Mouse (Mus musculus) embryonic facial prominence, embryonic 11.5 days (tissue): Measurements from ENCODE around the gene Sla2. TPM values are rescaled to one million over a fixed set of nuclear protein-coding genes. Genes with fewer than 3 reads are reported as not detected.
A peak's percentile ranks its signal among the peaks of the same experiment; 100 is the strongest.

Experiments
- ATAC-seq: fragments of 200-750 bp; cut with Nextera tagmentation; replicated peaks from 2 replicates; pipeline ENCODE4 v1.8.0; 2017; ENCODE audit warnings: low read depth; ENCODE audit not compliant: insufficient number of reproducible peaks, low FRiP score, low TSS enrichment
- DNase-seq: peaks from one replicate; pipeline ENCODE4 v3.0.0-alpha.2; 2015; ENCODE audit warnings: low spot score
- H3K27ac ChIP-seq: fragments of 300-500 bp; sonication (generic); replicated peaks from 2 replicates; pipeline ENCODE4 v1.5.1; 2014; ENCODE audit warnings: mild to moderate bottlenecking, low read depth, low read length, control low read depth
- H3K27me3 ChIP-seq: fragments of 300-500 bp; sonication (generic); 2 replicates; pipeline ENCODE4 v1.6.1; 2014; ENCODE audit warnings: mild to moderate bottlenecking, low read length, moderate library complexity, mixed read lengths; ENCODE audit not compliant: control insufficient read depth, insufficient read depth
- H3K36me3 ChIP-seq: fragments of 300-500 bp; sonication (generic); replicated peaks from 2 replicates; pipeline ENCODE4 v1.6.1; 2014; ENCODE audit warnings: low read depth, mild to moderate bottlenecking, low read length, moderate library complexity, mixed read lengths; ENCODE audit not compliant: control insufficient read depth, insufficient read depth
- H3K4me1 ChIP-seq: fragments of 300-500 bp; sonication (generic); 2 replicates; pipeline ENCODE4 v1.6.1; 2014; ENCODE audit warnings: low read length, mixed read lengths; ENCODE audit not compliant: control insufficient read depth, insufficient read depth
- H3K4me2 ChIP-seq: fragments of 300-500 bp; sonication (generic); 2 replicates; pipeline ENCODE4 v1.6.1; 2014; ENCODE audit warnings: low read depth, mild to moderate bottlenecking, control low read depth, low read length, moderate library complexity
- H3K4me3 ChIP-seq: fragments of 300-500 bp; sonication (generic); 2 replicates; pipeline ENCODE4 v1.5.1; 2014; ENCODE audit warnings: low read depth, low read length, control low read depth
- H3K9ac ChIP-seq: fragments of 300-500 bp; sonication (generic); replicated peaks from 2 replicates; pipeline ENCODE4 v1.6.1; 2014; ENCODE audit warnings: mild to moderate bottlenecking, control low read depth, low read length
- H3K9me3 ChIP-seq: fragments of 300-500 bp; sonication (generic); replicated peaks from 2 replicates; pipeline ENCODE4 v1.6.1; 2016; ENCODE audit warnings: mild to moderate bottlenecking, low read length, inconsistent platforms, mixed read lengths; ENCODE audit not compliant: control insufficient read depth
- WGBS: fragments of 180-500 bp; shearing (Covaris S2); extraction: QIAGEN DNeasy Blood & Tissue Kit; methylation state at CpG from one replicate; pipeline ENCODE4 v1.1.7; 2014; 5-methylcytosine and 5-hydroxymethylcytosine counted together
- polyA plus RNA-seq: library from polyadenylated mRNA; unstranded; fragments of >200 nt; fragmentation: Nextera tagmentation; extraction: Ambion mirVana; gene quantifications from 2 replicates; pipeline ENCODE4 v1.2.1, GENCODE M21; 2014

Gene Sla2
- polyA plus RNA-seq, 1 experiment from 2014 or later, result 0.48 TPM

DNA sequence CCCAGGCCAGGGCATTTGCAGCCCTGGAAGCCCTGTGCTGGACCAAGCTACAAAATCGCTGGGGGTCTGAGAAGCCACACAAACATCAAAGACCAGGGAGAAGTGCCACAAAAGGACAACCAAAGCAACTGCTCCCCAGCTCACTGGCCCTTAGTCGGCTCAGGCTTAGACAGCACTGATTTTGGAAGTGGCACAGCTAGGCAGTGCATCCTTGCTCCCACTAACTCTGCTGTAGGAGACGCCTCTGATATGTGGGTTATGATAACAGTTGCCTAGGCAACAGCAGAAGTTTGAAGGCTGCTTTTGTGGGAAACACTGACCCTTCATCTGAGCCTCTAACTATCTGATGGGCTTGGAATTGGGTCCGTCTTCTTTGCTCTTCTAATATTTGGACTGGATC lies 12.2 kb upstream of the Sla2 start:
- no peaks in the 10 kb centered on the region for H3K36me3 ChIP-seq
- H3K27me3 ChIP-seq, result no peaks in the 10 kb centered on the region
- ATAC-seq (no peak), DNase-seq (no peak)
- WGBS, result 77% methylated on average over 4 of the region's 4 CpGs
- H3K4me1 ChIP-seq, result no peaks in the 10 kb centered on the region
- H3K9me3 ChIP-seq, result no peaks in the 10 kb centered on the region
- no peak overlapping the region for H3K4me2 ChIP-seq
- no peak overlapping the region for H3K9ac ChIP-seq
- no peak overlapping the region for H3K4me3 ChIP-seq
- no peak overlapping the region for H3K27ac ChIP-seq

DNA sequence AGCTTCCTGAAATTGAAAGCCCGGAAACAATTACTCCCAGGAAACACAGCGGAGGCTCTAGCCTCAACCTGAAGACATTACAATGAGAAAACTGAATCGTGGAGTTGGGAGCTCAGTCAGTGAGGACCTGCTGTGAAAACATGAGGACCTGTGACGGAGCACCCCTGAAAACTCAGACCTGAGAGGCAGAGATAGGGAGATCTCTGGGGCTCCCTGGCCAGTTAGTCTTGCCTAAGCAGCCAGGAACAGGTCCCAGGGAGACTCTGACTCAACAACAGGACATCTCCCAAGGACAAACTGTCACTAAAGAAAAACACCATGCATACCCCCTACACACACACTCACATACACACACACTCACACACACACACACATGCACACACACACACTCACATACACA lies 11.4 kb upstream of the Sla2 start:
- H3K4me3 ChIP-seq, result no peak overlapping the region
- no peaks in the 10 kb centered on the region for H3K4me1 ChIP-seq
- H3K9ac ChIP-seq, result no peak overlapping the region
- H3K4me2 ChIP-seq, result no peak overlapping the region
- no peaks in the 10 kb centered on the region for H3K9me3 ChIP-seq
- WGBS, result 69% methylated on average over 4 of the region's 4 CpGs
- no peaks in the 10 kb centered on the region for H3K27me3 ChIP-seq
- ATAC-seq (no peak), DNase-seq (no peak)
- no peaks in the 10 kb centered on the region for H3K36me3 ChIP-seq
- H3K27ac ChIP-seq, result no peak overlapping the region

DNA sequence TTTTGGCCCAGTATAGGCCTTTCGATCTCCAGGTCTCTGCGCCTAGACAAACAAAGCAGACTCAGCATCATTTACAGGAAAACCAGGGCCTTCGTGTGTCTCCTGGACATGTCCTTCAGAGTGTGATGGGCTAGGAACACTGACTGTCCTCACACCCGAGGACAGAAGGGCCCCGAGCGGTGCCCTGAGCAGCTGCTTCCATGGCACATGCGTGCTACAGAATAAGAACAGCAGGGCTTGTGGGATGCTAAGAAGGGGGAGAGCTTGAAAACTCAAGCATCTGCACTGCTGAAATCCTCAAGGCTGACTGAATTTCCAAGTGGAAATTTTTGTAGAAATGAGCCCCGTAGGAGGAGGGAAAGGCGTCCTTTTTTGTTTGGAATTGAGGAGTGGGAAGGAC lies 10.0 kb upstream of the Sla2 start:
- no peaks in the 10 kb centered on the region for H3K36me3 ChIP-seq
- no peak overlapping the region for H3K9ac ChIP-seq
- H3K27ac ChIP-seq, result no peak overlapping the region
- no peaks in the 10 kb centered on the region for H3K4me1 ChIP-seq
- H3K4me3 ChIP-seq, result no peak overlapping the region
- no peak for ATAC-seq
- 89% methylated on average over 9 of the region's 9 CpGs for WGBS
- no peak overlapping the region for H3K4me2 ChIP-seq
- H3K9me3 ChIP-seq, result no peaks in the 10 kb centered on the region
- no peak for DNase-seq
- no peaks in the 10 kb centered on the region for H3K27me3 ChIP-seq

DNA sequence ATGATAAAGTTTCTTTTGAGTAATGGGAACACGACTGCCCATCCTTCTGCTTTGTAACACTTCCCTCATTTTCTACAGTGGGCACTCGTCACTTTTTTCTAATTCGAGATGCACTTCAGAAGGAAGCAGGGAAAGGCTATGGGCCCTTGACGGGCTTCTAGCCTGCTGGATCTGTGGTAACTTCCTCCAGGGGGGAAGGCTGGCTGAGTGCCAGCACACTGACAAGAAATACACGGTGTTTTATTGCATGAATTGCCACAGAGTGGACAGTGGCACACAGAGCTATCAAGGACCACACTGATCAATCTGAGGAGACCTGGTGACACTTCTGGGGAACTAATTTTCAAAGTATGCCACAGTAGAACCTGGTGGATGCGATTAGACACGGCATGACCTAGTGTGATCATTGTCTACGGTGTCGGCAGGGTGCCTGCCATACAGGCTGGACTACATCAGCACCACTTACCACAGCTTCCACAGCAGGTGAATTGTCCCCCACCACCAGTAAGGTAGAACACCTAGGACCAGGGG lies 9.5 kb upstream of the Sla2 start:
- Histone ChIP-seq H3K9ac (no peak overlapping the region), H3K4me1 (no peaks in the 10 kb centered on the region), H3K9me3 (no peaks in the 10 kb centered on the region), H3K27me3 (no peaks in the 10 kb centered on the region), H3K4me2 (no peak overlapping the region), H3K36me3 (no peaks in the 10 kb centered on the region), H3K27ac (no peak overlapping the region), H3K4me3 (no peak overlapping the region)
- ATAC-seq (no peak), DNase-seq (no peak)
- 85% methylated on average over 9 of the region's 9 CpGs for WGBS

DNA sequence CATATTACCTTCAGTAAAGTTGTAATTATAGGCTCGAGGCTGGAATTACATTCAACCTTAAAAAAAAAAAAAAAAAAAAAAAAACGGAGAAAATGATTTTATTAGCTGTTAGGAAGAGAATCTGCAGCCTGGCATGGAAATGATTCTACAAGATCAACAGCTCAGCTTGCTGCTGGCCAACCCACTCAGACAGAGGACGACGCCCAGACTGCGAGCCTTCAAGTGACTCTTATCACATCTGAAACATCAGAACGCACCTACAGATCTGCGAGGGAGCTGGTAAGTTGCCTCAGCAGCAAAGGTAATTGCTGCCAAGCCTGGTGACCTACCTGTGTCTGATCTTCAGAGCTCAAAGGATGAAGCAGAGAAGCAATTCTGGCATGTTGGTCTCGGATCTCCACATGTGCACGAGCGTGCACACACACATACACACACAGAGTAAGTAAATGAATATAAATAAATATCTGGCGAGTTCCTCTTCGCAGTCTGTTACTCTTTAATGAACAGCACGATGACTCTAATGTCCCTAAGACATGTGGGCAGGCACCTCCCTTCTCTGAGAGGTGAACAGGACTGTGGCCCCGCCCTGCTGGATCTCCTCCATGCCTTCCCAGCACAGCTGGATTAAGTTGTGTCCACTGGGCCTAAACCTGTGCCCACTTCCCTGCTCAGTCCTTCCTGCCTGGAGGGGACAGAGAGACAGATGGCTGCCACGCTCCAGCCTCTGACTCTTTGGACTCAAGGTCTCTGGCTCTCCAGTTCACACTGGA lies 7.7 kb upstream of the Sla2 start:
- no peak overlapping the region for H3K27ac ChIP-seq
- DNase-seq (no peak), ATAC-seq (no peak)
- H3K4me2 ChIP-seq, result no peak overlapping the region
- H3K9me3 ChIP-seq, result no peaks in the 10 kb centered on the region
- H3K9ac ChIP-seq, result no peak overlapping the region
- no peaks in the 10 kb centered on the region for H3K36me3 ChIP-seq
- H3K4me1 ChIP-seq, result no peaks in the 10 kb centered on the region
- 81% methylated on average over 15 of the region's 15 CpGs for WGBS
- no peaks in the 10 kb centered on the region for H3K27me3 ChIP-seq
- no peak overlapping the region for H3K4me3 ChIP-seq

DNA sequence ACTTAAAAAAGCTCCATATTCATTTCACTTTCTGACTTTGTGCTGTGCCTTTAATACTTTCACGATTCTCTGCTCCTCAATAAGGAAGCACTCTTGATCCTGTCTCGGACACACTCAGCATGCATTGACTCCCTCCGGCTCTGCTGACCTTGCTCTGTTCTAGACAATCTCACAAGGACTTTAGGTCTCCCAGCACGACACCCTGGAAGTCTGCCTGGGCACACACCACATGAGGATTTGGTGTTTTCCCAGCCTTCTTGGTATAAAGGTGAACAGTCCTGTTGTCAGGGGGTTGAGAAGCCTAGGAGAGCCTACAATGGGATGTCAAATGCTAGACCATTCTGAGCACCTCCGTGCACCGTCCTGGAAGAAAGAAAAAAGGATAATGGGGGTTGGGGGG lies 5.8 kb upstream of the Sla2 start:
- Histone ChIP-seq H3K4me2 (no peak overlapping the region), H3K4me3 (no peak overlapping the region), H3K9me3 (no peaks in the 10 kb centered on the region), H3K4me1 (no peaks in the 10 kb centered on the region), H3K27me3 (no peaks in the 10 kb centered on the region), H3K27ac (no peak overlapping the region), H3K36me3 (no peaks in the 10 kb centered on the region), H3K9ac (no peak overlapping the region)
- WGBS, result 79% methylated on average over 6 of the region's 6 CpGs
- no peak for ATAC-seq
- DNase-seq, result no peak

DNA sequence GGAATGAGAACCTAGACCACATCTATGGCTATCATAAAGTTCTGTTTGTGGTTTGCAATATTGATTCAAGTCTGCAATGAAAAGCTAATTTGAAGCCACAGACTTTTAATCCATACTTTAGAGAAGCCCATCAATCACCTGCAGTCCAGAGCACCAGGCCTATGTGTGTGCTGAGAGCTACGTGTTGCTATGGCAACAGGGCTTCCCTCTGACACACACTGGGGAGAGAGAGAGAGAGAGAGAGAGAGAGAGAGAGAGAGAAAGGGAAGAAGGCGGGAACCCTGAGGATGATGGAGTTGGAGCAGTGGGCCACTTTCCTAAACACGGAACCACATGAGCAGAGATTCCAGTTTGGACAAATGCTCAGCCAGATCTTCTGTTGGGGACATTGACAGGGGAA lies 5.2 kb upstream of the Sla2 start:
- Histone ChIP-seq H3K9ac (no peak overlapping the region), H3K4me2 (no peak overlapping the region), H3K4me1 (no peaks in the 10 kb centered on the region), H3K4me3 (no peak overlapping the region), H3K36me3 (no peaks in the 10 kb centered on the region), H3K27ac (no peak overlapping the region), H3K27me3 (no peaks in the 10 kb centered on the region), H3K9me3 (no peaks in the 10 kb centered on the region)
- WGBS, result 57% methylated on average over 3 of the region's 3 CpGs
- DNase-seq (peak; percentile 39), ATAC-seq (no peak)

DNA sequence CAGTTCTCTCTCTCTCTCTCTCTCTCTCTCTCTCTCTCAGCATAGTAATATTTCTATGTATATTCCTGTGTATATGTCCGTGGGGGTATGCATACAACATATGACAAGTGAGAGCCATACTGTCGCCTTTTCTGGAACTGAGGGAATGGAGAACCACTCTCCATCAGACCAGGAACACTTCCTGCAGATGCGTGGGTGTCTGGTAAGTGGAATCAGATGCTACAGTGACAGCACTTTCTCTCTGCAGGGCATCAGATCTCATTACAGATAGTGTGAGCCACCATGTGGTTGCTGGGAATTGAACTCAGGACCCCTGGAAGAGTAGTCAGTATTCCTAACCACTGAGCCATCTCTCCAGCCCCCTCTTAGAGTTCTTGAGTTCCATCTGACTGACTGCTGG lies 1.5 kb upstream of the Sla2 start:
- H3K4me3 ChIP-seq, result no peak overlapping the region
- no peaks in the 10 kb centered on the region for H3K4me1 ChIP-seq
- H3K27ac ChIP-seq, result no peak overlapping the region
- WGBS, result 62% methylated on average over 3 of the region's 3 CpGs
- no peaks in the 10 kb centered on the region for H3K36me3 ChIP-seq
- no peak overlapping the region for H3K4me2 ChIP-seq
- no peaks in the 10 kb centered on the region for H3K27me3 ChIP-seq
- H3K9me3 ChIP-seq, result no peaks in the 10 kb centered on the region
- ATAC-seq, result no peak
- no peak for DNase-seq
- H3K9ac ChIP-seq, result no peak overlapping the region
